Mouse (Mus musculus) lung, embryonic 14.5 days (tissue): ENCODE results near the gene Mex3d. TPM values are rescaled to one million over a fixed set of nuclear protein-coding genes. Genes with fewer than 3 reads are reported as not detected.
A peak's percentile ranks its signal among the peaks of the same experiment; 100 is the strongest.

Experiments
- ATAC-seq: fragments of 200-750 bp; cut with Nextera tagmentation; 2 replicates; pipeline ENCODE4 v1.8.0; 2017; ENCODE audit warnings: mild to moderate bottlenecking, moderate TSS enrichment, moderate library complexity; ENCODE audit not compliant: insufficient read depth
- DNase-seq: peaks from one replicate; pipeline ENCODE4 v3.0.0-alpha.2; 2015
- H3K27ac ChIP-seq: fragments of 300-500 bp; sonication (generic); 2 replicates; pipeline ENCODE4 v1.5.1; 2014; ENCODE audit warnings: low read depth, mild to moderate bottlenecking, moderate library complexity
- H3K27me3 ChIP-seq: fragments of 300-500 bp; sonication (generic); 2 replicates; pipeline ENCODE4 v1.6.1; 2014; ENCODE audit warnings: low read length, control low read depth; ENCODE audit not compliant: insufficient read depth
- H3K36me3 ChIP-seq: fragments of 300-500 bp; sonication (generic); 2 replicates; pipeline ENCODE4 v1.6.1; 2014; ENCODE audit warnings: control low read depth; ENCODE audit not compliant: insufficient read depth
- H3K4me1 ChIP-seq: fragments of 300-500 bp; sonication (generic); 2 replicates; pipeline ENCODE4 v1.6.1; 2014; ENCODE audit warnings: antibody characterized with exemption, control low read depth; ENCODE audit not compliant: insufficient read depth
- H3K4me2 ChIP-seq: fragments of 300-500 bp; sonication (generic); 2 replicates; pipeline ENCODE4 v1.6.1; 2014; ENCODE audit warnings: mild to moderate bottlenecking
- H3K4me3 ChIP-seq: fragments of 300-500 bp; sonication (generic); 2 replicates; pipeline ENCODE4 v1.5.1; 2014; ENCODE audit warnings: low read depth, low read length
- H3K9ac ChIP-seq: fragments of 300-500 bp; sonication (generic); 2 replicates; pipeline ENCODE4 v1.6.1; 2014
- H3K9me3 ChIP-seq: fragments of 300-500 bp; sonication (generic); 2 replicates; pipeline ENCODE4 v1.6.1; 2016; ENCODE audit warnings: low read depth, low read length, control low read depth
- CTCF ChIP-seq: IDR thresholded peaks from 2 replicates; pipeline ENCODE4 v1.5.1; 2016; ENCODE audit warnings: antibody characterized with exemption, low read depth
- WGBS: fragments of 180-500 bp; shearing (Covaris S2); extraction: QIAGEN DNeasy Blood & Tissue Kit; methylation state at CpG from one replicate; pipeline ENCODE4 v1.1.7; 2014; 5-methylcytosine and 5-hydroxymethylcytosine counted together
- polyA plus RNA-seq: library from polyadenylated mRNA; unstranded; fragments of >200 nt; fragmentation: Nextera tagmentation; extraction: Ambion mirVana; gene quantifications from 2 replicates; pipeline ENCODE4 v1.2.1, GENCODE M21; 2014

Mex3d gene
- polyA plus RNA-seq = 7.4 and 8.6 TPM in 2 replicates

GRCm38 (mm10) chr10:80387522-80387959, at the start of gene Mex3d:
Gene Mex3d (minus strand): TSS chr10:80387659.
- Histone ChIP-seq H3K4me3 (peak within 1 kb of the TSS; percentile 95), H3K4me1 (peaks cover 14% of the 10 kb centered on the region; the same call in 1 of the 2 replicates), H3K27ac (peak within 1 kb of the TSS; percentile 93), H3K36me3 (peaks cover 50% of the 10 kb centered on the region), H3K4me2 (peak within 1 kb of the TSS; percentile 77), H3K27me3 (no peaks in the 10 kb centered on the region), H3K9ac (peak within 1 kb of the TSS; percentile 97), H3K9me3 (no peaks in the 10 kb centered on the region)
- WGBS = 1% methylated on average over 33 of the region's 61 CpGs
- TF ChIP-seq CTCF = no peak
- DNase-seq (peak; percentile 92), ATAC-seq (peak; percentile 15; the same call in 1 of the 2 replicates)

- peak; percentile 76 for DNase-seq
- no peak overlapping the region for H3K9ac ChIP-seq
Measured at GRCm38 (mm10) chr10:80436276-80436675, 48.8 kb upstream of the Mex3d start.

GRCm38 (mm10) chr10:80435764-80436163, 48.3 kb upstream of the Mex3d start:
- ATAC-seq = no peak
- Histone ChIP-seq H3K4me3 (no peak overlapping the region), H3K4me2 (peak overlapping the region; percentile 22; the same call in 1 of the 2 replicates), H3K27ac (peak overlapping the region; percentile 52), H3K27me3 (no peaks in the 10 kb centered on the region), H3K36me3 (peaks cover 5% of the 10 kb centered on the region; the same call in 1 of the 2 replicates), H3K9ac (no peak overlapping the region), H3K9me3 (no peaks in the 10 kb centered on the region), H3K4me1 (peaks cover 10% of the 10 kb centered on the region; the same call in 1 of the 2 replicates)
- WGBS = 53% methylated on average over 7 of the region's 7 CpGs
- no peak for TF ChIP-seq CTCF
- DNase-seq = peak; percentile 32

More at GRCm38 (mm10) chr10:80436276-80436675, 48.8 kb upstream of the Mex3d start:
- ATAC-seq = no peak
- no peaks in the 10 kb centered on the region for H3K27me3 ChIP-seq
- no peak overlapping the region for H3K4me3 ChIP-seq
- WGBS = 14% methylated on average over 9 of the region's 9 CpGs
- H3K27ac ChIP-seq = peak overlapping the region; percentile 52
- no peaks in the 10 kb centered on the region for H3K9me3 ChIP-seq
- peaks cover 10% of the 10 kb centered on the region; the same call in 1 of the 2 replicates for H3K4me1 ChIP-seq
- H3K36me3 ChIP-seq = 0 out of 2 replicates have a peak, but pooled peaks cover under 1% of the 10 kb centered on the region
- peak overlapping the region; percentile 22; the same call in 1 of the 2 replicates for H3K4me2 ChIP-seq
- TF ChIP-seq CTCF = no peak

- DNase-seq = no peak
- no peak for TF ChIP-seq CTCF
- no peak overlapping the region for H3K9ac ChIP-seq
- H3K4me1 ChIP-seq = peaks cover 10% of the 10 kb centered on the region; the same call in 1 of the 2 replicates
- no peaks in the 10 kb centered on the region for H3K27me3 ChIP-seq
- H3K9me3 ChIP-seq = no peaks in the 10 kb centered on the region
- H3K27ac ChIP-seq = no peak overlapping the region
- WGBS = 76% methylated on average over 3 of the region's 3 CpGs
- ATAC-seq = no peak
- peaks cover 15% of the 10 kb centered on the region for H3K36me3 ChIP-seq
- H3K4me2 ChIP-seq = peak overlapping the region; percentile 97; the same call in 1 of the 2 replicates
- H3K4me3 ChIP-seq = peak overlapping the region; percentile 100; the same call in 1 of the 2 replicates
Measured at GRCm38 (mm10) chr10:80434823-80435222, 47.4 kb upstream of the Mex3d start.

GRCm38 (mm10) chr10:80434233-80434592, 46.8 kb upstream of the Mex3d start:
- H3K4me2 ChIP-seq = peak overlapping the region; percentile 97
- H3K27me3 ChIP-seq = no peaks in the 10 kb centered on the region
- no peak for DNase-seq
- no peak overlapping the region for H3K27ac ChIP-seq
- H3K36me3 ChIP-seq = peaks cover 21% of the 10 kb centered on the region
- H3K9ac ChIP-seq = peak overlapping the region; percentile 23
- no peak for ATAC-seq
- WGBS = 7% methylated on average over 8 of the region's 8 CpGs
- H3K4me1 ChIP-seq = peaks cover 10% of the 10 kb centered on the region; the same call in 1 of the 2 replicates
- peak; percentile 26; the same call in 1 of the 2 replicates for TF ChIP-seq CTCF
- peak overlapping the region; percentile 100 for H3K4me3 ChIP-seq
- no peaks in the 10 kb centered on the region for H3K9me3 ChIP-seq

GRCm38 (mm10) chr10:80433513-80434232, 46.2 kb upstream of the Mex3d start, which contains the start of gene Tcf3:
Gene Tcf3 (minus strand): TSS chr10:80433647.
- no peak for TF ChIP-seq CTCF
- peaks cover 10% of the 10 kb centered on the region; the same call in 1 of the 2 replicates for H3K4me1 ChIP-seq
- peaks cover 26% of the 10 kb centered on the region for H3K36me3 ChIP-seq
- peak; percentile 99 for DNase-seq
- peak within 1 kb of the TSS; percentile 98 for H3K9ac ChIP-seq
- no peaks in the 10 kb centered on the region for H3K9me3 ChIP-seq
- H3K4me2 ChIP-seq = peak within 1 kb of the TSS; percentile 97
- peak within 1 kb of the TSS; percentile 100 for H3K4me3 ChIP-seq
- ATAC-seq = peak; percentile 92
- no peaks in the 10 kb centered on the region for H3K27me3 ChIP-seq
- H3K27ac ChIP-seq = peak within 1 kb of the TSS; percentile 93
- WGBS = under 1% methylated on average over 60 of the region's 61 CpGs

- Histone ChIP-seq H3K27me3 (no peaks in the 10 kb centered on the region), H3K9me3 (no peaks in the 10 kb centered on the region), H3K9ac (peak overlapping the region; percentile 98), H3K4me3 (peak overlapping the region; percentile 100), H3K4me2 (peak overlapping the region; percentile 97), H3K27ac (peak overlapping the region; percentile 93), H3K4me1 (peaks cover 10% of the 10 kb centered on the region; the same call in 1 of the 2 replicates), H3K36me3 (peaks cover 33% of the 10 kb centered on the region)
- ATAC-seq (peak; percentile 36; the same call in 1 of the 2 replicates), DNase-seq (peak; percentile 76)
- whole genome bisulfite sequencing = under 1% methylated on average over 59 of the region's 60 CpGs
- TF ChIP-seq CTCF = no peak
Measured at GRCm38 (mm10) chr10:80432936-80433512, 45.6 kb upstream of the Mex3d start.
